Mouse (Mus musculus): ENCODE data around the gene Gm20388.

DNA sequence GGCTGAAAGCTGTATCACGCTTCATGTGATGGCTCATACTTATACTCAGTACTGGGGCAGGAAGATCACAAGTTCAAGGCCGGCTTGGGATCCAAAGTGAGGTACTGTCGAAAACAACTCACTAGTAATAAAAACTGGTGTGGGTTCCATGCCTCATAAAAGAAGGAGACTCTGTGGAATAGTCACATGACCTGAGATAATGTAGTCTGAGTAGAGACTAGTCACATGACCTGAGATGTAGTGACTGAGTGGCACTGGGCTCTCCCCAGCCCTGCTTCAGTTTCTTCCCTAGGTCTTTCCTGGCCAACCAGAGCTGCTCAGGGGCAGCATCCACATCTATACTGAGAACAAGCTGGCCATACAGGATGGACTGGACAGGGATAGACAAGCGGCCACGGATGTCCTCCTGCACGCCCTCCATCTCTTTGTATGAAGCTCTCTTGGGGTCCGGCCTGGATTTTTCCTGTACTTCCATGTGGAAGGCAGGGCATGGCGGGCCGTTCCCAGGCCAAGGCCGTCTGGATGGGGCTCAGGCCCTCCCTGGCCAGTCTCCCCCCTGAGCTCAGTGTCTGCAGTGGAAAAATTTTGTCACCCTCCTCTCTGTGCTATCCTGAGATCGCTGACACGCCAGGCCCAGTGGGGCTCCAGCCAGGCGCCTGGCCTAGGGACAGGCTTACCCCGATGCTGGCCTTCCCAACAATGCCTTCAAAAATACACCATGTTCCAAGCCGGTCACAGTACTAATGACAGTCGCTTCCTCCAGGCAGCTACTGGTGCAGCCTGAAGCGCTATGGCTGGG, 2713.4 kb downstream of the Gm20388 start:
- TF ChIP-seq TAL1 (IDR thresholded peaks at IDR 0.05; ENCODE audit: low read length) (no peak), GATA1 (IDR thresholded peaks at IDR 0.05; ENCODE audit: low read length) (no peak)

Data from erythroblast, embryonic 14.5 days (primary cell).